Mouse (Mus musculus): ENCODE results near the gene Coq8a. TPM values are rescaled to one million over a fixed set of nuclear protein-coding genes. Genes with fewer than 3 reads are reported as not detected.

The Coq8a gene
- polyA plus RNA-seq, 1 experiment = 37.6 TPM

DNA sequence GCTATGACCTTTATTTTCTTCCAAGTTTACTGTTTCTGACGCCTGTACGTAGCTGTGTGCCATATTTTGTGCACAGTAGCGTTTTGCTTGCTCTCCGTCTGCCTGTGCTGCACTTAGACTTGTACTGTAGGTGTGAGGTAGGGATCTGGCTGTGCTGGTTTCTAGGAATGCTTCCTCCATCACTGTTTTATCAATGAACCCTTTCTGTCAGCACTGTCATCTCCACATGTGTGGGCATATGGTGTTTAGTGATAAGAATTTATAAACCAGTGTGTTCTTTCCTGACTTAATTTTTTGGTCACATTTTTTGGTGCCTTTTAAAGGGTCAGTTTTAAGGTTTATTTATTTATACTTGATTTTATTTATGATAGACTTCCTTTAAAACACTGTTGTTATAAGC is 50.8 kb downstream of the Coq8a start:
- 87% methylated on average over 4 of the region's 4 CpGs for WGBS
- Histone ChIP-seq H3K4me1 (ENCODE audit: control insufficient read depth, insufficient read depth, low read length) (no peaks in the 10 kb centered on the region), H3K4me3 (replicated peaks; ENCODE audit: extremely low read depth, low read depth, low read length) (no peak overlapping the region)
- no peak for TF ChIP-seq POLR2A (IDR thresholded peaks at IDR 0.05; ENCODE audit: borderline replicate concordance, extremely low read depth, low read depth, low read length)
- no peak for TF ChIP-seq CTCF (IDR thresholded peaks at IDR 0.05; ENCODE audit: insufficient read depth, low read length)
- no peak for DNase-seq

DNA sequence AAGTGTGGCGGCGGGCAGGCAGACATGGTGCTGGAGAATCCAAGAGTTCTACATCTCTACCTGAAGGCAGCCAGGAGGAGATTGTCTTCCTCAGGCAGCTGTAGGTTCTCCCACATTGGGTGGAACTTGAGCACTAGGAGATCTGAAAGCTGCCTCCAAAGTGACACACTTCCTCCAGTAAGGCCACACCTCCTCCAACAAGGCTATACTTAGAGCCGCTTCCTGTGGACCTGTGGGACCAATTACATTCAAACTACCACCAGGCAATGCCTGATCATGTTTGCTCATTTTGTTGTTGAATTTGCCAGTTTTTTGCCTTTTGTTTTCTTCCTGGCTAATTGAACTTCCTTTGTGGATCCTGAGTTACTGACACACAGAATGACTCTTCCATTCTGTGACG is 51.4 kb downstream of the Coq8a start:
- 77% methylated on average over 4 of the region's 4 CpGs for WGBS
- no peaks in the 10 kb centered on the region for H3K4me1 ChIP-seq (ENCODE audit: control insufficient read depth, insufficient read depth, low read length)
- no peak overlapping the region for H3K4me3 ChIP-seq (replicated peaks; ENCODE audit: extremely low read depth, low read depth, low read length)
- TF ChIP-seq CTCF (IDR thresholded peaks at IDR 0.05; ENCODE audit: insufficient read depth, low read length) (no peak), POLR2A (IDR thresholded peaks at IDR 0.05; ENCODE audit: borderline replicate concordance, extremely low read depth, low read depth, low read length) (no peak)
- DNase-seq = no peak

DNA sequence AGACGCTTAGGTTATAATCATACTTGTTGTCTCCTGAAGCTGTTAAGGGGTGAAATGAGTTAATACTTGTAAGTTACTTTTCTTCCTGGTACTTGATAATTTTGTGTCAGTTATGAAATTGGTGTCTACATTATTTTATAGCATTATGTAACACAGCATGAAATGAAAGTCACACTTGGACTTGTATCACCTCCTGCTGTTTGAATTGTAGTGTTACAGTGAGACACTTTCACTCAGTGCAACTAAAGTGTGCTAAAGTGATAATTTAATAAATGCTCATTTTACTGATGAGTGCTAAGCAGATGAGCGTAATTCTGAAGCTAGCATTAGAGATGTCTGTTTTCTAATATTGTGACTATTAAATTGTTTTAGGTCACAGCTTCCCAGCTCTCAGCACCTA is 58.4 kb downstream of the Coq8a start:
- no peaks in the 10 kb centered on the region for H3K4me1 ChIP-seq (ENCODE audit: control insufficient read depth, insufficient read depth, low read length)
- WGBS = 96% methylated on average over 2 of the region's 2 CpGs
- H3K4me3 ChIP-seq (replicated peaks; ENCODE audit: extremely low read depth, low read depth, low read length) = no peak overlapping the region
- no peak for TF ChIP-seq POLR2A (IDR thresholded peaks at IDR 0.05; ENCODE audit: borderline replicate concordance, extremely low read depth, low read depth, low read length)
- TF ChIP-seq CTCF (IDR thresholded peaks at IDR 0.05; ENCODE audit: insufficient read depth, low read length) = no peak
- DNase-seq = no peak

DNA sequence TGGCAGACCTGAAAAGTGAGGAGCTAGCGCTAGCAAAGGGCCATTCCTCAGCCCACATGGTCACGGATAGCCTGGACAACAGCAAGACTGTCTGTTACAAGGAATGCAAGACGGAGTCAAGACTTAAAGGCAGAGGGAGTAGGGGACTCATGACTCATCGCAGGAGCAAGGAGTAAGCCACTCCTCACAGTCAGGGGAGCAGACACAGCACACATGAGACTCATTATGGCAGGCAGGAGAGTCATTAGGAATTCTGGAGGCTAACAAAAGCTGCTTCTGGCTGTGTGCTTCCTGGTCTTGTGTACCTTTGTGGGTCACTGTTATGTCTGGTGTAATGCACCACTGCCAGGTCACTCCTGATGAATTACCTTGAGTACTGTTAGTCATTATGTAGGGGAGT is 60.2 kb downstream of the Coq8a start:
- TF ChIP-seq POLR2A (IDR thresholded peaks at IDR 0.05; ENCODE audit: borderline replicate concordance, extremely low read depth, low read depth, low read length) (no peak), CTCF (IDR thresholded peaks at IDR 0.05; ENCODE audit: insufficient read depth, low read length) (no peak)
- WGBS = 89% methylated on average over 4 of the region's 4 CpGs
- DNase-seq = no peak

DNA sequence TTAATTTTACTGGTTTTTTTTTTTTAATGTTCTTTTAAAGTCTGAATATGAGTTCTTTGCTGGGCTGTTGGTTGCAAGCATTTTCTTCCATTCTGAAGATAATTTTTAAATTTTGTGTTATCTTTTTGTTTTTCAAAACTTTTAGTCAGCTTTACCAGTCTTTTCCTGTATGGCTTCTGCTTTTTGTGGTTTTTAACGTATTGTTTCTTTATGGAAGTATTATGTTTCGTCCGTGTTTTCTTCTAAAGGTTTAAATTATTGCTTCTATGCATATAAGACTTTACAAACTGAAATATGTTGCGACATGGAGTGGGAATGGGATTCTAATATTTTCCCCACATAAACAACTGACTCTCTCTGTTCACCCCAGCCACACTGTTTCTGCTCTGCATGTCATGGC is 67.2 kb downstream of the Coq8a start:
- H3K4me3 ChIP-seq (replicated peaks; ENCODE audit: extremely low read depth, low read depth, low read length) = no peak overlapping the region
- 86% methylated on average over 4 of the region's 4 CpGs for WGBS
- no peak for DNase-seq
- TF ChIP-seq POLR2A (IDR thresholded peaks at IDR 0.05; ENCODE audit: borderline replicate concordance, extremely low read depth, low read depth, low read length) = no peak
- H3K4me1 ChIP-seq (ENCODE audit: control insufficient read depth, insufficient read depth, low read length) = no peaks in the 10 kb centered on the region

More for the DNA sequence above, 60.2 kb downstream of the Coq8a start:
- H3K4me1 ChIP-seq (ENCODE audit: control insufficient read depth, insufficient read depth, low read length) = no peaks in the 10 kb centered on the region
- no peak overlapping the region for H3K4me3 ChIP-seq (replicated peaks; ENCODE audit: extremely low read depth, low read depth, low read length)

DNA sequence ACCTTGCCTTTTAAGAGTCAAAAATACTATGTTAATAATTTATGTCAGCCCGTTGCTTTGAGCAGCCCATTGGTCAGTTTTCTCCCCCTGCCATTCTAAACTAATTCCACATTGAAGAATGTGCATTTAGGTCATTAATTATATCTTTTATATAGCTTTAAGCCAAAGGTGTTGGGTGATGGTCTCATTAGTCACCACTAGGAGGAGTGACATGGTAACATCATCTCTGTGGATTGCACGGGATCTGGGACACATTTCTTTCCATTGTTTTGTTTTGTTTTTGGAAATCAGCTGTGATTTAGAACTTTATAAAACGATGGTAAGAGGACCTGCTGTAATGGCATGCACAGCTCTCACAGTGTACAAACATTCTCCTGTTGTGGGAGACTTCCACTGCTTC is 68.0 kb downstream of the Coq8a start:
- no peak for DNase-seq
- no peak for TF ChIP-seq POLR2A (IDR thresholded peaks at IDR 0.05; ENCODE audit: borderline replicate concordance, extremely low read depth, low read depth, low read length)
- no peak for TF ChIP-seq CTCF (IDR thresholded peaks at IDR 0.05; ENCODE audit: insufficient read depth, low read length)
- no peaks in the 10 kb centered on the region for H3K4me1 ChIP-seq (ENCODE audit: control insufficient read depth, insufficient read depth, low read length)
- 63% methylated on average over 3 of the region's 3 CpGs for WGBS
- H3K4me3 ChIP-seq (replicated peaks; ENCODE audit: extremely low read depth, low read depth, low read length) = no peak overlapping the region

DNA sequence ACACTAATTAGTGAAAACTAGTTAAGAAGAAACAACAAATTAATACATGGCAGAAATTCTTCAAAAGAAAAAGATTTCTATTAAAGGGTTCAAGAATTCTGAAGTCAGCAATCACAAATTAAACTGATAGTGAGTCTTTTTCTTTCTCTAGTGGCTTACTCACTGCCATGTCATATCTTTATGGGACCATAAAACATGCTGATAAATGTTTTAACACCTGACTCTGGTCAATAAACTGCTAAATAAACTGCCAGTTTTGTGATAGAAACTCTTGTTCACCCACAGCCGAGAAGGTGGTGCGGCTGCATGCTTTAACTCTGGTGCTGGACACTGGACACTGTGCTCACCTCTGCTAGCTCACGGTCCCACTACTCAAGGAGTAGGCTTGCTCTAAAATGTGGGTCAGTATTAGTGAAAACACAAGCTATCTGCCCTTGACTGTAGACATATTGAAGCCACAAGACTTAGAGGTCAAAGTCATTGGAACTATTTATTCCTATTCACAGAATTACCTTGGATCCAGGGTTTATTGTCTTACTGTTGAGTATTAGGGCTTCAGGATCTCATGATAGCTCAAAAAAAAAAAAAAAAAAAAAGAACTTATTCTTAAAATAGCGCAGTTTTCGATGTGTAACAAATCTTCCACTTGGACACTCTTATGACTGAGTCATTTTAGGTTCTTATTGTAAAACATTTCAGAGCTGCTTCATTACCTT is 71.2 kb downstream of the Coq8a start:
- WGBS = 89% methylated on average over 5 of the region's 5 CpGs
- TF ChIP-seq POLR2A (IDR thresholded peaks at IDR 0.05; ENCODE audit: borderline replicate concordance, extremely low read depth, low read depth, low read length) = no peak
- no peak for TF ChIP-seq CTCF (IDR thresholded peaks at IDR 0.05; ENCODE audit: insufficient read depth, low read length)
- no peak for DNase-seq
- Histone ChIP-seq H3K4me3 (replicated peaks; ENCODE audit: extremely low read depth, low read depth, low read length) (no peak overlapping the region), H3K4me1 (ENCODE audit: control insufficient read depth, insufficient read depth, low read length) (no peaks in the 10 kb centered on the region)

DNA sequence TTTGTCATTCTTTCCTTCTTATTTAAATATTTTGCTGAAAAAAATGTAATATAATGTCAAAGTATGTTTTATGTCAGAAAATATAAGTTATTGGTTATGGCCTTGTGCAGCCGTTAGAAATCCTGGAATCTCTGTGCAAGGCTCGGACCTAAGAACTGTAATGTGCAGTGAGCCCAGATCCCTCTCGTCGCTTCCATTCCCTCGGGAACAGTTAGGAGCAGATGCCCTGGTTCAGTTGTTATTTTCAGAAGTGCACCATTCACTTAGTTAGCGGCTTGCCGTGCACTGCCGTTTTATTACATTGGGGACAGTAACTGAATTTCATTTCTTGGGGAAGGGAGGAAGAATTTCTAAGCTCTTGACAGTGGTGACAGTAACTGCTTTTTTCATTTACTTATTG is 81.2 kb downstream of the Coq8a start:
- no peak for DNase-seq
- Histone ChIP-seq H3K4me1 (ENCODE audit: control insufficient read depth, insufficient read depth, low read length) (no peaks in the 10 kb centered on the region), H3K4me3 (replicated peaks; ENCODE audit: extremely low read depth, low read depth, low read length) (no peak overlapping the region)
- TF ChIP-seq CTCF (IDR thresholded peaks at IDR 0.05; ENCODE audit: insufficient read depth, low read length) (no peak), POLR2A (IDR thresholded peaks at IDR 0.05; ENCODE audit: borderline replicate concordance, extremely low read depth, low read depth, low read length) (no peak)
- WGBS = 89% methylated on average over 8 of the region's 8 CpGs

DNA sequence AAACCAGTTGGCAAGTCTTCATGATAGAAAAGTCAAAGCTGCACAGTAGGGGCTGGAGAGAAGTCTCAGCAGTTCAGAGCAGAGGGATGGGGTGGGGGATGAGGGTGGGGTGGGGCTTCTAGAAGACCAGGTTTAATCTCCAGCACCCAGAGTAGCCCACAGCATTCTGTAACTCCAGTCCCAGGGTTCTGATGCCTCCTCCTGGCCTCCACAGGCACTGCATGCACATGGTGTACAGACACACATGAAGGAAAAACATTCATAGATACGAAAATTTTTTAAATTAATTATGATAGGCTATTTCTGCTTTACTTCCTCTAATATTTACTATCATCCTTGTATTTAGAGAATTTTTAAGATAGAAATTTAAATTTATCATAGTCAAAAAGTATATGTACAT is 82.9 kb downstream of the Coq8a start:
- DNase-seq = no peak
- TF ChIP-seq CTCF (IDR thresholded peaks at IDR 0.05; ENCODE audit: insufficient read depth, low read length) (peak; percentile 67), POLR2A (IDR thresholded peaks at IDR 0.05; ENCODE audit: borderline replicate concordance, extremely low read depth, low read depth, low read length) (no peak)
- 86% methylated on average over 1 of the region's 1 CpGs for WGBS
- H3K4me3 ChIP-seq (replicated peaks; ENCODE audit: extremely low read depth, low read depth, low read length) = no peak overlapping the region
- H3K4me1 ChIP-seq (ENCODE audit: control insufficient read depth, insufficient read depth, low read length) = no peaks in the 10 kb centered on the region

Other genes with a start within 250 kb of the Coq8a start
- 27.7 and 31.9 TPM in 2 replicates for gene Cdc42bpa, start 239.1 kb downstream of the Coq8a start, polyA plus RNA-seq (2012; rRNA removed)
- 70.0 and 74.4 TPM in 2 replicates for gene Psen2, start 63.8 kb upstream of the Coq8a start, polyA plus RNA-seq (2012; rRNA removed)
- gene Itpkb, start 130.9 kb upstream of the Coq8a start, polyA plus RNA-seq (2012; rRNA removed) = 51.3 and 55.6 TPM in 2 replicates

Measured in lung, adult 2 months (tissue).